Mouse (Mus musculus): ENCODE results near the gene Hist1h2bg. TPM values are rescaled to one million over a fixed set of nuclear protein-coding genes. Genes with fewer than 3 reads are reported as not detected.
A peak's percentile ranks its signal among the peaks of the same experiment; 100 is the strongest.

The Hist1h2bg gene
- polyA plus RNA-seq, 1 experiment: 523 TPM

GRCm38 (mm10) chr13:23593051-23593770 is 22.0 kb downstream of the Hist1h2bg start:
- no peak overlapping the region for H3K27ac ChIP-seq (ENCODE audit: control insufficient read depth, insufficient read depth, low read length)
- no peaks in the 10 kb centered on the region for H3K27me3 ChIP-seq (ENCODE audit: control insufficient read depth, insufficient read depth, low read length)
- DNase-seq: no peak
- H3K4me3 ChIP-seq (ENCODE audit: control insufficient read depth, insufficient read depth, low read length): no peak overlapping the region
- H3K4me1 ChIP-seq (replicated peaks; ENCODE audit: control insufficient read depth, insufficient read depth, low read length): peaks cover 2% of the 10 kb centered on the region
- 12% methylated on average over 5 of the region's 5 CpGs for WGBS
- TF ChIP-seq CTCF (IDR thresholded peaks at IDR 0.05; ENCODE audit: borderline replicate concordance, control insufficient read depth, extremely low read depth, insufficient read depth, low read length, poor library complexity): no peak
- no peak for TF ChIP-seq POLR2A (IDR thresholded peaks at IDR 0.05; ENCODE audit: control insufficient read depth, extremely low read depth, insufficient read depth, low read length, poor library complexity)
- no peaks in the 10 kb centered on the region for H3K36me3 ChIP-seq (ENCODE audit: control insufficient read depth, insufficient read depth, low read length)

- TF ChIP-seq CTCF (IDR thresholded peaks at IDR 0.05; ENCODE audit: borderline replicate concordance, control insufficient read depth, extremely low read depth, insufficient read depth, low read length, poor library complexity) (no peak), POLR2A (IDR thresholded peaks at IDR 0.05; ENCODE audit: control insufficient read depth, extremely low read depth, insufficient read depth, low read length, poor library complexity) (no peak)
Measured at GRCm38 (mm10) chr13:23595185-23595584, 24.0 kb downstream of the Hist1h2bg start.

GRCm38 (mm10) chr13:23595622-23596372 is 24.6 kb downstream of the Hist1h2bg start:
- Histone ChIP-seq H3K27ac (ENCODE audit: control insufficient read depth, insufficient read depth, low read length) (no peak overlapping the region), H3K4me3 (ENCODE audit: control insufficient read depth, insufficient read depth, low read length) (no peak overlapping the region), H3K27me3 (ENCODE audit: control insufficient read depth, insufficient read depth, low read length) (no peaks in the 10 kb centered on the region), H3K4me1 (replicated peaks; ENCODE audit: control insufficient read depth, insufficient read depth, low read length) (peaks cover 2% of the 10 kb centered on the region), H3K36me3 (ENCODE audit: control insufficient read depth, insufficient read depth, low read length) (no peaks in the 10 kb centered on the region)
- TF ChIP-seq POLR2A (IDR thresholded peaks at IDR 0.05; ENCODE audit: control insufficient read depth, extremely low read depth, insufficient read depth, low read length, poor library complexity) (no peak), CTCF (IDR thresholded peaks at IDR 0.05; ENCODE audit: borderline replicate concordance, control insufficient read depth, extremely low read depth, insufficient read depth, low read length, poor library complexity) (no peak)
- no peak for DNase-seq
- 79% methylated on average over 7 of the region's 7 CpGs for WGBS

More at GRCm38 (mm10) chr13:23595185-23595584, 24.0 kb downstream of the Hist1h2bg start:
- peaks cover 2% of the 10 kb centered on the region for H3K4me1 ChIP-seq (replicated peaks; ENCODE audit: control insufficient read depth, insufficient read depth, low read length)
- 90% methylated on average over 2 of the region's 2 CpGs for WGBS
- no peaks in the 10 kb centered on the region for H3K27me3 ChIP-seq (ENCODE audit: control insufficient read depth, insufficient read depth, low read length)
- H3K36me3 ChIP-seq (ENCODE audit: control insufficient read depth, insufficient read depth, low read length): no peaks in the 10 kb centered on the region
- no peak for DNase-seq
- H3K27ac ChIP-seq (ENCODE audit: control insufficient read depth, insufficient read depth, low read length): no peak overlapping the region
- no peak overlapping the region for H3K4me3 ChIP-seq (ENCODE audit: control insufficient read depth, insufficient read depth, low read length)

- Histone ChIP-seq H3K27me3 (ENCODE audit: control insufficient read depth, insufficient read depth, low read length) (no peaks in the 10 kb centered on the region), H3K36me3 (ENCODE audit: control insufficient read depth, insufficient read depth, low read length) (no peaks in the 10 kb centered on the region), H3K27ac (ENCODE audit: control insufficient read depth, insufficient read depth, low read length) (no peak overlapping the region), H3K4me1 (replicated peaks; ENCODE audit: control insufficient read depth, insufficient read depth, low read length) (peaks cover 2% of the 10 kb centered on the region), H3K4me3 (ENCODE audit: control insufficient read depth, insufficient read depth, low read length) (no peak overlapping the region)
- TF ChIP-seq CTCF (IDR thresholded peaks at IDR 0.05; ENCODE audit: borderline replicate concordance, control insufficient read depth, extremely low read depth, insufficient read depth, low read length, poor library complexity) (no peak), POLR2A (IDR thresholded peaks at IDR 0.05; ENCODE audit: control insufficient read depth, extremely low read depth, insufficient read depth, low read length, poor library complexity) (no peak)
- DNase-seq: peak; percentile 80
- 10% methylated on average over 9 of the region's 9 CpGs for WGBS
Measured at GRCm38 (mm10) chr13:23597957-23598356, 26.8 kb downstream of the Hist1h2bg start.

GRCm38 (mm10) chr13:23603182-23603699 is 32.0 kb downstream of the Hist1h2bg start:
- TF ChIP-seq CTCF (IDR thresholded peaks at IDR 0.05; ENCODE audit: borderline replicate concordance, control insufficient read depth, extremely low read depth, insufficient read depth, low read length, poor library complexity): no peak
- no peak for TF ChIP-seq POLR2A (IDR thresholded peaks at IDR 0.05; ENCODE audit: control insufficient read depth, extremely low read depth, insufficient read depth, low read length, poor library complexity)
- DNase-seq: no peak
- no peaks in the 10 kb centered on the region for H3K36me3 ChIP-seq (ENCODE audit: control insufficient read depth, insufficient read depth, low read length)
- 91% methylated on average over 7 of the region's 7 CpGs for WGBS
- H3K4me3 ChIP-seq (ENCODE audit: control insufficient read depth, insufficient read depth, low read length): no peak overlapping the region
- H3K4me1 ChIP-seq (replicated peaks; ENCODE audit: control insufficient read depth, insufficient read depth, low read length): no peaks in the 10 kb centered on the region
- no peaks in the 10 kb centered on the region for H3K27me3 ChIP-seq (ENCODE audit: control insufficient read depth, insufficient read depth, low read length)
- no peak overlapping the region for H3K27ac ChIP-seq (ENCODE audit: control insufficient read depth, insufficient read depth, low read length)

GRCm38 (mm10) chr13:23604452-23604851 is 33.3 kb downstream of the Hist1h2bg start:
- Histone ChIP-seq H3K27ac (ENCODE audit: control insufficient read depth, insufficient read depth, low read length) (no peak overlapping the region), H3K4me1 (replicated peaks; ENCODE audit: control insufficient read depth, insufficient read depth, low read length) (no peaks in the 10 kb centered on the region), H3K4me3 (ENCODE audit: control insufficient read depth, insufficient read depth, low read length) (no peak overlapping the region), H3K36me3 (ENCODE audit: control insufficient read depth, insufficient read depth, low read length) (no peaks in the 10 kb centered on the region), H3K27me3 (ENCODE audit: control insufficient read depth, insufficient read depth, low read length) (no peaks in the 10 kb centered on the region)
- TF ChIP-seq CTCF (IDR thresholded peaks at IDR 0.05; ENCODE audit: borderline replicate concordance, control insufficient read depth, extremely low read depth, insufficient read depth, low read length, poor library complexity) (no peak), POLR2A (IDR thresholded peaks at IDR 0.05; ENCODE audit: control insufficient read depth, extremely low read depth, insufficient read depth, low read length, poor library complexity) (no peak)
- DNase-seq: no peak
- WGBS: 97% methylated on average over 3 of the region's 3 CpGs

Data from thymus, adult 2 months (tissue).